ENCODE assay signal across 7 mouse cellular contexts in genomic region chr1:105179371-105179823, GRCm38 (mm10).
DNase-seq lines count a peak whose midpoint lies in the region; ATAC-seq and TF ChIP-seq lines count a peak whose summit lies in the region.

No protein-coding gene starts in this region.

- H3K9me3 ChIP-seq in intestine, embryonic 15.5 days, result no peaks in the 10 kb centered on the region
- H3K9me3 ChIP-seq in liver, embryonic 15.5 days (replicated peaks), result no peaks in the 10 kb centered on the region
- no peaks in the 10 kb centered on the region for H3K9me3 ChIP-seq in neural tube, embryonic 15.5 days (replicated peaks)

- H3K4me3 ChIP-seq in intestine, embryonic 15.5 days (replicated peaks), result no peak overlapping the region
- no peak overlapping the region for H3K4me3 ChIP-seq in liver, embryonic 15.5 days (replicated peaks)
- no peak overlapping the region for H3K4me3 ChIP-seq in neural tube, embryonic 15.5 days (replicated peaks)

- peak; percentile 93 for ATAC-seq in intestine, embryonic 15.5 days
- peak; percentile 84 for ATAC-seq in liver, embryonic 15.5 days (ENCODE audit: insufficient read depth)
- peak; percentile 63; the same call in 1 of the 2 replicates for ATAC-seq in neural tube, embryonic 15.5 days (ENCODE audit: low FRiP score)

- H3K9ac ChIP-seq in intestine, embryonic 15.5 days, result no peak overlapping the region
- no peak overlapping the region for H3K9ac ChIP-seq in liver, embryonic 15.5 days
- no peak overlapping the region for H3K9ac ChIP-seq in neural tube, embryonic 15.5 days (replicated peaks)

- H3K27ac ChIP-seq in intestine, embryonic 15.5 days, result peak overlapping the region; percentile 61
- peak overlapping the region; percentile 33; the same call in 1 of the 2 replicates for H3K27ac ChIP-seq in liver, embryonic 15.5 days (replicated peaks)
- no peak overlapping the region for H3K27ac ChIP-seq in neural tube, embryonic 15.5 days (replicated peaks)

- H3K4me1 ChIP-seq in intestine, embryonic 15.5 days (replicated peaks), result peaks cover 7% of the 10 kb centered on the region; the same call in 1 of the 2 replicates
- peaks cover 6% of the 10 kb centered on the region; the same call in 1 of the 2 replicates for H3K4me1 ChIP-seq in liver, embryonic 15.5 days (replicated peaks)
- peaks cover 13% of the 10 kb centered on the region for H3K4me1 ChIP-seq in neural tube, embryonic 15.5 days

- peak overlapping the region; percentile 42 for H3K4me2 ChIP-seq in intestine, embryonic 15.5 days (replicated peaks)
- no peak overlapping the region for H3K4me2 ChIP-seq in liver, embryonic 15.5 days
- no peak overlapping the region for H3K4me2 ChIP-seq in neural tube, embryonic 15.5 days

- TF ChIP-seq CTCF in brain, embryonic 14.5 days (IDR thresholded peaks at IDR 0.05; ENCODE audit: borderline replicate concordance, extremely low read depth, insufficient read depth, insufficient read length), result no peak

- peak; percentile 6 to 29 for DNase-seq in adrenal gland, adult 18-20 months (ENCODE audit: low spot score in 2 of 2)
- DNase-seq in brain, embryonic 14.5 days (ENCODE audit: low read depth), result peak; percentile 77
- DNase-seq in heart, adult 11 months, result peak; percentile 97
- no peak for DNase-seq in spleen, postnatal 36 days (ENCODE audit: low spot score in 2 of 2)

- 13% methylated on average over 3 of the region's 3 CpGs for WGBS in intestine, embryonic 15.5 days
- WGBS in liver, embryonic 15.5 days (ENCODE audit: insufficient replicate concordance), result 36% methylated on average over 3 of the region's 3 CpGs
- 48% methylated on average over 3 of the region's 3 CpGs for WGBS in neural tube, embryonic 15.5 days

- TF ChIP-seq POLR2A in brain, embryonic 14.5 days (IDR thresholded peaks at IDR 0.05; ENCODE audit: borderline replicate concordance, extremely low read depth, insufficient read depth, insufficient read length, poor library complexity, severe bottlenecking), result no peak

- H3K27me3 ChIP-seq in intestine, embryonic 15.5 days (replicated peaks), result no peaks in the 10 kb centered on the region
- no peaks in the 10 kb centered on the region for H3K27me3 ChIP-seq in liver, embryonic 15.5 days
- no peaks in the 10 kb centered on the region for H3K27me3 ChIP-seq in neural tube, embryonic 15.5 days (replicated peaks)

- H3K36me3 ChIP-seq in intestine, embryonic 15.5 days, result no peaks in the 10 kb centered on the region
- H3K36me3 ChIP-seq in liver, embryonic 15.5 days (replicated peaks), result no peaks in the 10 kb centered on the region
- no peaks in the 10 kb centered on the region for H3K36me3 ChIP-seq in neural tube, embryonic 15.5 days

Comparison
In these comparisons a context has a peak if more than half of its experiments do, and no peak if none do; other contexts are left out.
1. DNase-seq: peak in adrenal gland, adult 18-20 months (2 of 2), brain, embryonic 14.5 days (single experiment) and heart, adult 11 months (single experiment); none in spleen, postnatal 36 days (0 of 2).
2. Peak in every context shown above with its lines, with median percentiles within 50 percentile points of each other: ATAC-seq.